Mouse (Mus musculus) ES-CJ7 (cell line): ENCODE data around the gene Slc7a5.

Experiments used
- DNase-seq: peaks from one replicate; pipeline ENCODE4 v3.0.0; 2011; ENCODE audit warnings: low read depth, low spot score

The Slc7a5 gene

DNA sequence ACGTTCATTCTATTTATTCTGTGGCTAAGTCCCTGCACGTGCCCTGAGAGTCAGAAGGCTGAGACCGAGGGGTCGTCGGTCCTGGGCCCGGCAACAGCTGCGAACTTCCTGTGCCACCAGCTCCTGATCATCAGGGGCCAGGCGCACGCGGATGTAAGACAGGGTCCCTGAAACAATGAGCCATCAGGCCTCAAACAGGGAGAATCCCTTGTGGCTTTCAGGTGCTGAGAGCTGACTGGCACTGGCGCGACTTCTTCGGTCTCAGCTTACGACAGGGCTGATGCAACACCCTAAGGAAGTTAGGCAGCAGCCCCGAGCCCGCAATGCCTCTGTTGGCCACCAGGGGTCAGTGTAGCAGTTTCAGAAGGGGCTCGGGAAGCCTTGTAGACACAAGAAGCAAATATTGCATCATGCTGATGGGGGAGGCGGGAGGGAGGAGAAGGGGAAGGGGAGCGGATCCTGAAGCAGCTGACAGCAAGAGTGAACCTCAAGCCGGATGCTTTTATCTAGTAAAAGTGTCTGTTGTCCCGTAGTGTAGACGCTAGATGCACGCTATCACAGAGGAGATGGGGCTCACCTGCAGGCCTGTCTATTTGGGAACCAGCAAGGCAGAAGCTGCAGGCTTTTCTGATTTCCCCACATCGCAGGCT lies 56.5 kb downstream of the Slc7a5 start:
- peak; percentile 99 for DNase-seq

DNA sequence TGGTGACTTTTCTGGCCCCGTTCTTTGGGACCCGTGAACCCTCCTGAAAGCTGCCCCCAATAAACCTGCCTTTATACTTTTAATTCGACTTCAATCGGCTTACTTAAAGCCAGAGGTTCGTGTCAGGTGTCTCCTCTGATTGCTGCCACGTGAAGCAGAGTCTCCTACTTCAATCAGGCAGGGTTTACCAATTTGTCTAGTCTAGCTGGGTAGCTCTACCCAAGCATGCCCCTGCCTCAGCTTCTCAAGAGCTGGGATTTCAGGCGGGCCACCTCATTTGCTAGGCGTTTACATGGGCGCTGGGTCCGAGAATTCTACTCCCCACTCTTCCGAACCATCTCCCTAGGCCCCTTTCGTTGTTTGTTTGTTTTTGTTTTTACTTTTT lies 57.1 kb downstream of the Slc7a5 start:
- peak; percentile 46 for DNase-seq

DNA sequence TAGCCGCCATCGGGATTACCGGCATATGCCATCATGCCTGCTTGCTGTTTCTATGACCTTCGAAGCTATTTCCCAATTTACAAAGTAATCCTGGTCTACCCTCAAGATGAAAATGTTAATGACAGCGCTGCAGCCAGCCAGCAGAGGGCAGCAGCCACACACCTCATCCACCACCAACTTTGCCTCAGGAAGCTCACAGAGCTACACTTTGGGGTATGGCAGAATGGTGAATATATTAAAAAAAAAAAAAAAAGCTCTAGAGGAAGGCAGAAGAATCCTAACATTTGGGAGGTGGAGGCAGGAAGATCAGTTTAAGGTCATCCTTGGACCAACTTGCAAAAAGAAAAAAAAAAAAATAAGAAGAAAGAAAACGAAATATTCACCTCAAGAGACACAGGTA lies 57.5 kb downstream of the Slc7a5 start:
- DNase-seq: peak; percentile 93

DNA sequence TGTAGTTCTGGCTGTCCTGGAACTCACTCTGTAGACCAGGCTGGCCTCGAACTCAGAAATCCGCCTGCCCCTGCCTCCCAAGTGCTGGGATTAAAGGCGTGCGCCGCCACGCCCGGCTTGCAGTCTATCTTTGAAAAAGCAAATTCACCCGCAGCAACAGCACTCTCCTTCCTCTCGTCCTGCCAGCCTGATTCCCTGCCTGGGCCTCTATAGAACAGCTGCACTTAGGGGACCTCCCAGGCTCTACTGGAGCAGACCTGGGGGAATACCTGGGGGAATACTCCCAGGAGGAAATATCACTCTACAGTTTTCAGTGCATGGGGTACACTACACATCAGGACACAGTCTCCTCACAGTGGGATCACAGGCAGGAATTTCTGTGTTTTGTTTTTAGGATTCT lies 58.2 kb downstream of the Slc7a5 start:
- DNase-seq: no peak

DNA sequence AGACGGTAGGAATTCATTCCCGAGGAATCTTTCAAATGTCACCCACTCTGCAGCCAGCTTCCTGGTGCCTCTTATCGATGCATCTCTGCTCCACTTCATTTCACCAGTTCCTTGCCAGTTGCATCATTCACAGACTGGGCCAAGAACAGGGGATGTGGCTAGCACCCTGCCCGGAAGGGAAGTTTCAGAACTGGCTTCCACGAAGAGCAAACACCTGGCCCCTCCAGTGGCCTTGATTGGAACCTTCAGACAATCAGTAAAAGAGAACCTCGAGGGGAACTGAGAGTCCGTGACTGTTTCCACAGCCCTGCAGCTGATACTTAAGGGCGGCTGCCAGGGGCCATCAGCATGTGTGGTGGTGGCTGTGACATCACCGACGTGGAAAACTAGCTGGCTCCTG lies 59.0 kb downstream of the Slc7a5 start:
- no peak for DNase-seq

DNA sequence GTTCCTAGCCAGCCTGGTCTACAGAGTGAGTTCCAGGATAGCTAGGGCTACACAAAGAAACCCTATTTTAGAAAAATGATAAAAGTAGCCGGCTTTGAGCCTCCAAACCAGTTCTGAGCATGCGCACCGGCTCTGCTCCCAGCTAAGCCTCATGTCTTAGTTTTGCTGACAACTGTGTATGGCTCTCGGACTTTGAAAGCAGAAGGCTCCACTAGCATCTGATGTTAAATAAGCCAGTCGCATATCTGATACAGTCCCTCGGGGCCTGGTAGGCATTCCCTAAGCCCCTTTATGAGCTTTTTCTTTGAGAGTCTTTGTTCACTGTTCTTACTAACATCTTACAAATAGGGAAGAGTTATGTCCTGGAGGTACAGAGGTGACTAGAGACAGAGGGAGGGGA lies 59.5 kb downstream of the Slc7a5 start:
- no peak for DNase-seq

DNA sequence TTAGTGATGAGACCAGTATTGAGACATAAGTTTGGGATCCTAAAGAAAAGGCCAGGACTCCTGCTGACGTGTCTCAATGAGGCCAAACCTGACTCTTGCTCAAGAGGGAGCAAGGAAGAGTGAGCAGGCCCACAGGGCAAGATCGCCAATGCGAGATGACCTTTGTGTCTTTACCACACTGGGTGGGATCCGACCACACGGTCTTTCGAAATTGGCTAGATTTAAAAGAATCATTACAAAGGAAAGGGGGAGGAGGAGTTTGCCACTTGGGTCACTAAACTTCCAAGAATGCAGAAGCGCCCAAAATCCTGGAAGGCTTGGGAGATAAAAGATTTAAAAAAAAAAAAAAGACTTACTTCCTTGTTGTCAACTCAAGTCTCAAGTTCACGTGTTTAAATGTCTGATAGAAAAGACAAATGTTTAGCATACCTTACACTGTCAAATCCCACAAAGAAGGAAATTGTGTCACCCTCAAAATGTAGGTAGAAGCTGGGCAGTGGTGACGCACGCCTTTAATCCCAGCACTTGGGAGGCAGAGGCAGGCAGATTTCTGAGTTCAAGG lies 60.2 kb downstream of the Slc7a5 start:
- no peak for DNase-seq

DNA sequence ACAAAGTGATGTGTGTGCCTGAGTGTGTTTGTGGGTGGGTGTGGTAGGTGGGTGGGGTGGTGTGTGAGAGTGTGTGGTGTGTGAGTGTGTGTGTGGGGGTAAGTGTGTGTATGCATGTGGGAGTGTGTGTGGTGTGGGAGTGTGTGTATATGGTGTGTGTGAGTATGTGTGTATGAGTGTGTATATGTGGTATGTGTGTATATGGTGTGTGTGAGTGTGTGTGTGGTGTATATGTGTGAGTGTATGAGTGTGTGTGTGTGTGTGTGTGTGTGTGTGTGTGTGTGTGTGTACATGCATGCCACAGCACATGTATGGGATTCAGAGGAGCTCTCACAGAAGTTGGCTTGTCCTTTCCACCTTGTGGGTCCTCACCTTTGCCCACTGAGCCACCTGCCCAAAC lies 60.7 kb downstream of the Slc7a5 start:
- no peak for DNase-seq

DNA sequence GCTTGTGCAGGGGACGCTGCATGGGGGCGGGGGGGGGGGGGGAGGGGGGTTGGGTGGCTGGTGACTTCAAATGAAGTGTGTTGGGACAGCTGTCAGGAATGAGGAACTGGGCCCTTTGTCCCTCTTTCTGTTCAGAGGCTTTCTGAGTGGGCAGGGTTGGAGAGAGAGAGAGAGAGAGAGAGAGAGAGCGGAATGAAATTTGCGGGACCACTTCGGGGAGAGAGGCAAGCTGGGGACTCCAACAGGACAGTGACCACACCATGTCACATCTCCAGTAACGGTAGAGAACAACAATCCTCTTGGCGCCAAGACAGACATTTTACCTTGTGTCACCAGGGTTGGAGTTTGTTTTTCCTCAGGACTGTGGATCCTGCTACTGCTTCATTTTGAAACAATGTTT lies 62.7 kb downstream of the Slc7a5 start:
- DNase-seq: no peak

DNA sequence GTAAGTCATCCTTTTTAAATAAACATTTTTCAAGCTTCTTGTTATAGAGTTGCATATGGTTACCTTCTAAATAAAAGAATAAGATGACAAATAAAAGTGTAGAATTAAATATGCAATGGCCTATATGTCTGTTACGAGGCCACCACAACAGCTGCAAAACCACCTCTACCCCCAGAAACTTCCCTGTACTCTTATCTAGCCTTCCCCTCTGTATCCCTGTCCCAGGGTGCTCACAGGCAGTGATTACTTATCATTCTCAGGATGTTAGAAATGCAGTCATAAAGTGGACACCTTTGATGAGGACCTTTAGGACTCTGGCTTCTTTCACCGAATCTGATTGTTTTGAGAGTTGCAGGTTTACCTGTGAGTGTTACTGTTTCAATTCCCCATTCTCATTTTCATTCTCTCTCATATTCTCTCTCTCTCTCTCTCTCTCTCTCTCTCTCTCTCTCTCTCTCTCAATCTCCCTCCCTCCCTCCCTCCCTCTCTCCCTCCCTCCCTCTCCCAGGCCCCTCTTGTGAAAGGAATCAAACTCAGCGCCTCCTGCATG lies 64.2 kb downstream of the Slc7a5 start:
- no peak for DNase-seq

DNA sequence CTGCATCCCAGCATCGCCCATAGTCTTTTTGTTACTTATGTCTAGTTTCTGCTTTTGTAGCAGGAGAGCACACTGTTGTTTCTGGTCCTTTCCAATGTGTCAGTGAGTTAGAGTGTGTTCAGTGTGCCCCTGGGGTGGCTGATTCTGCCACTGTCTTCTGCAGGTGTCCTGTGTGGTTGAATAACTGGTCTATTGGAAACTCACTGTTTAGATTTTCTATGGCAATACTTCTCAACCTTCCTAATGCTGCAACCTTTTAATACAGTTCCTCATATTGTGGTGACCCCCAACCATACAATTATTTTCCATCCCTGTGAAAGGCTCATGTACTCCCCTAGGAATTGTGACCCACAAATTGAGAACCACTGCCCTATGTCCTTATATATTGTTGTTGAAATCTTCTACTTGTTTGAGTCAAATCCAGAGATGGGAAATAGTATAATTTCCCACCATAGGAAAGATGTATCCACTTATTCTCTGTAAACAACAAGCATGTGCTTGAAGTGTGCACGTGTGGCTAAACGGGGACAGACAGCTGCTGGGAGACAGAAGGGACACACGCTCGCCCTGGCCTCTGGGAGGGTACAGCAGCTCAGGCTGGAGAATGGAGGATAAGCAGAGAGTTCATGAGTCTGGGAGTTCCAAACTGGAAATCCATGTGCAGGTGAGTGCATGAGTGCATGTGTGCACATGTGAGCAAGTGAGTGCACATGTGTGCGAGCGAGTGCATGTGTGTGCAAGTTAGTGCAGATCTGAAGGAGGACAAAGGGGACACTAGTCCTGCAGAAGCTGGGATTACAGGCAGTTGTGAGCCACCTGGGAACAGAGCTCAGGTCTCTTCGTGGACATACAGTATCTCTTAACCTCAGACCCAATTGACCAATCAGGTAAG lies 65.2 kb downstream of the Slc7a5 start:
- no peak for DNase-seq

DNA sequence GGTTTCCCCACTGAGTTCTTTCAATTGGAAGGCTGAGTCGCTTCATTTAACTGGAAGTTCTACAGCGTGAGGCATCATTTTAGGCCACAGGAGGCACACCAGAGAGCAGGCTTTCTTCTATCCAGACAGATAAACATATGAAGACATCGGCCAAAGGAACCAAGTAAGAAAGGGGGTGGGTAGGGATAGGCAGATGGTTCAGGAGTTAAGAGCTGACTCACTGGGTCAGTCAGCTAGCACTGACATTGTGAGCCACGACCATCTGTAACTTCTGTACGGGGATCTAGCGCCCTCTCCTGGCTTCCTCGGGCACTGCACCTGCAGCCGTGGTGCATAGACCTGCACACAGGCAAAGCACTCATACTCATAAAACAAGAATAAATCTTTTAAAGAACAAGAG lies 66.3 kb downstream of the Slc7a5 start:
- DNase-seq: peak; percentile 90

DNA sequence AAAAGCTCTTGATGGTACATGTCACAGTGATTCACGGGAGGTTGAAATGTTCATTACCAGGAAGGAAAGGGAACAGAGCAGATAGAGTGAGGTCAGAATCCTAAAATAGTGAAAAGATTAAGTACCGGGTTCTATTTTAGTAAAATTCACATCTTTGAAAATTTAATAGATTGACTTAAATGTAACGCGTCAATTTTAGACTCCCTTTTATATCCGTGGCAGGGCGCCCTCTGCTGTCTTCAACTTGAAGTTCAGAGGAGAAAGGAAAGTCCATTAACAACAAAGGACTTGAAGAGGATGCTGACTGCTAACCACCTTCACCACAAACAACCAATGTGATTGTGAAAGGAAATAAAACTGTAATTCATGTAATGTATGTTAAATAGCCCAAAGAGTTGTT lies 75.0 kb downstream of the Slc7a5 start:
- peak; percentile 88 for DNase-seq

DNA sequence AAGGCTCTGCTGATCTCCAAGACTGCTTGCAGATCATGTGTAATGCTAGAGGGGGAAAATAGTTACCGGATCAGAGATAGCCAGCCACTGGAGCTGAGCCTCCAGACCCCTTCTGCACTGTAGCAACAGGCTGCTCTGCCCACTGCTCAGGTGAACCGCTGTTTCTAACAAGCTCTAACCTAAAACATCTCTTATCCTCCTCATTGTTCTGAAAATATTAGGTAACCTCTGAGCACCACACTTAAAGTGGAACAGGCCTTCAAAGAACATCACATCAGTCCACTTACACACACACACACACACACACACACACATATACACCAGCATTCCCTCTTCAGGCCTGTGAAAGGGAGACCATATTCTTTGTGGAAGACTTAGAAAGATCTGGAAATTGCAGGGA lies 75.4 kb downstream of the Slc7a5 start:
- no peak for DNase-seq
